Mouse (Mus musculus) embryonic facial prominence, embryonic 14.5 days (tissue): ENCODE results near the gene Prkch. TPM values are rescaled to one million over a fixed set of nuclear protein-coding genes. Genes with fewer than 3 reads are reported as not detected.

Experiments
- ATAC-seq: fragments of 200-750 bp; cut with Nextera tagmentation; 2 replicates; pipeline ENCODE4 v1.8.0; 2017; ENCODE audit warnings: low read depth, moderate number of reproducible peaks, moderate TSS enrichment
- DNase-seq: peaks from one replicate; pipeline ENCODE4 v3.0.0-alpha.2; 2015; ENCODE audit warnings: low spot score
- H3K27ac ChIP-seq: fragments of 300-500 bp; sonication (generic); replicated peaks from 2 replicates; pipeline ENCODE4 v1.5.1; 2014; ENCODE audit warnings: low read depth, mild to moderate bottlenecking, low read length, moderate library complexity
- H3K27me3 ChIP-seq: fragments of 300-500 bp; sonication (generic); replicated peaks from 2 replicates; pipeline ENCODE4 v1.6.1; 2014; ENCODE audit warnings: low read length; ENCODE audit not compliant: control insufficient read depth, insufficient read depth
- H3K36me3 ChIP-seq: fragments of 300-500 bp; sonication (generic); 2 replicates; pipeline ENCODE4 v1.6.1; 2014; ENCODE audit warnings: low read length, mixed read lengths; ENCODE audit not compliant: control insufficient read depth, insufficient read depth
- H3K4me1 ChIP-seq: fragments of 300-500 bp; sonication (generic); 2 replicates; pipeline ENCODE4 v1.6.1; 2014; ENCODE audit warnings: antibody characterized with exemption, low read length; ENCODE audit not compliant: control insufficient read depth, insufficient read depth
- H3K4me2 ChIP-seq: fragments of 300-500 bp; sonication (generic); 2 replicates; pipeline ENCODE4 v1.6.1; 2014; ENCODE audit warnings: low read depth, mild to moderate bottlenecking, low read length, moderate library complexity, mixed read lengths
- H3K4me3 ChIP-seq: fragments of 300-500 bp; sonication (generic); 2 replicates; pipeline ENCODE4 v1.5.1; 2014; ENCODE audit warnings: low read depth, mild to moderate bottlenecking, low read length
- H3K9ac ChIP-seq: fragments of 300-500 bp; sonication (generic); 2 replicates; pipeline ENCODE4 v1.6.1; 2014; ENCODE audit warnings: low read depth, mild to moderate bottlenecking, low read length, moderate library complexity, mixed read lengths
- H3K9me3 ChIP-seq: fragments of 300-500 bp; sonication (generic); 2 replicates; pipeline ENCODE4 v1.6.1; 2016; ENCODE audit warnings: low read length; ENCODE audit not compliant: control insufficient read depth
- WGBS: fragments of 180-500 bp; shearing (Covaris S2); extraction: QIAGEN DNeasy Blood & Tissue Kit; methylation state at CpG from one replicate; pipeline ENCODE4 v1.1.7; 2014; 5-methylcytosine and 5-hydroxymethylcytosine counted together
- polyA plus RNA-seq: library from polyadenylated mRNA; unstranded; fragments of >200 nt; fragmentation: Nextera tagmentation; extraction: Ambion mirVana; gene quantifications from 2 replicates; pipeline ENCODE4 v1.2.1, GENCODE M21; 2014

Prkch gene
- polyA plus RNA-seq, 1 experiment from 2014 or later = 13.6 TPM

DNA sequence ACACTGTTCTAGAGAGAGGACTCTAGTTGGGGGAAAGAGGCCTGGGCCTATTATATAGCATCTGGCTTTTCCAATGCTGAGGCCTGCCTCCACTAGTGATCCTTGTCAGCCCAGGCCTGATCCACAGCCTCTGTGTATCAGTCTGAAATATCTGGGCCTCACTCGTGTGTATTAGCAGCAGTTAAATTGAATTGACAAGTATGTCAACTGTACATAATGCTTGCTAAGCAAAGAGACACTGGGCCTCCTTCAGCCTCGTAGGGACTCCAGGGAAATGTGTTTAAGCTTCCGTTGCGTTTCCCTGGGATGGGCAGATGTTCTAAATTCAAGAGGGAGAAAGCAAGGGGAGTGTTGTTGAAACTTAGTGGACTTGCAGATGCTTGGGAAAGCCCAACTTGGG lies 112.3 kb downstream of the Prkch start:
- no peak for DNase-seq
- Histone ChIP-seq H3K9me3 (no peaks in the 10 kb centered on the region), H3K27me3 (no peaks in the 10 kb centered on the region), H3K4me2 (no peak overlapping the region), H3K9ac (no peak overlapping the region), H3K27ac (no peak overlapping the region), H3K4me1 (no peaks in the 10 kb centered on the region), H3K4me3 (no peak overlapping the region), H3K36me3 (no peaks in the 10 kb centered on the region)
- 71% methylated on average over 4 of the region's 4 CpGs for WGBS
- no peak for ATAC-seq

DNA sequence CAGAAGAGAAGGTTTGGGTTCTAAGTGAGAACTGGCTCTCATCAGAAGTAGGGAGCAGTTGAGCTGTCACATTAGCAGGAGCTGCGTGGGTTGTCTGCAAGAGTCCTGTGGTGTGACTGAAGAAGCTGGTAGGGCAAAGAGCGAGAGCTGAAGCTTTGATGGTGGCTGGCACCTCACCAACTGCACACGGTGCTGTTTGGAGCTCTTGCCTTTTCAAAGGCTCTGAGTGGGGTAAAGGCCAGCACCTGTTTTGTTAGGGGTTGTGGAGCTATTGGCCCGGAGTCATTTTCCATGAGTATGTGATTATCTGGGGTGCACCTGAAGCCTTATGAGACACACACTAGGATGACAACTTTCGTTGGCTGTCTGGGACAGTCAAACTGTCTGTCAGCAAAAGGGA lies 113.8 kb downstream of the Prkch start:
- H3K4me2 ChIP-seq = no peak overlapping the region
- WGBS = 86% methylated on average over 5 of the region's 5 CpGs
- no peak overlapping the region for H3K27ac ChIP-seq
- H3K4me3 ChIP-seq = no peak overlapping the region
- H3K36me3 ChIP-seq = no peaks in the 10 kb centered on the region
- H3K9ac ChIP-seq = no peak overlapping the region
- DNase-seq (no peak), ATAC-seq (no peak)
- H3K4me1 ChIP-seq = no peaks in the 10 kb centered on the region
- H3K9me3 ChIP-seq = no peaks in the 10 kb centered on the region
- no peaks in the 10 kb centered on the region for H3K27me3 ChIP-seq

DNA sequence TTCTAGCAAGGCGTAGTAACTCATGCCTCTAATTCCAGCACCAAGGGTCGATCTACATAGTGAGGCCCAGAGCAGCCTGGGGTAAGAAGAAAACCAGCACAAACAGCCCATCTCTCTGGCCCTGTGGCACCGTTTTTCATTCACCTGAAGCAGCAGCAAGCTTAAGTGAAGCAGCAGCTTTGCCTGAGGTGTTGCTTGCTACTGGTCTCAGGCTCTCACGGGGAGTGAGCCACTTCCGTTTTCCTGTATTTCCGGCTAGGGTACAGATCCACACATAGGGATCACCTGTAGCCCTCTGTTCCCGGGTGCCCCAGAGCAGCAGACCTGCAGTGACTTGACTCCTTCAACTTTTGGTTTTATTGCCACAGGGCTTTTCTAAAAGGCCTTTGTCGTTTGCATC lies 114.2 kb downstream of the Prkch start:
- ATAC-seq = no peak
- Histone ChIP-seq H3K27ac (no peak overlapping the region), H3K4me3 (no peak overlapping the region), H3K4me1 (no peaks in the 10 kb centered on the region), H3K36me3 (no peaks in the 10 kb centered on the region), H3K9me3 (no peaks in the 10 kb centered on the region), H3K4me2 (no peak overlapping the region), H3K27me3 (no peaks in the 10 kb centered on the region), H3K9ac (no peak overlapping the region)
- no peak for DNase-seq
- WGBS = 75% methylated on average over 8 of the region's 8 CpGs

DNA sequence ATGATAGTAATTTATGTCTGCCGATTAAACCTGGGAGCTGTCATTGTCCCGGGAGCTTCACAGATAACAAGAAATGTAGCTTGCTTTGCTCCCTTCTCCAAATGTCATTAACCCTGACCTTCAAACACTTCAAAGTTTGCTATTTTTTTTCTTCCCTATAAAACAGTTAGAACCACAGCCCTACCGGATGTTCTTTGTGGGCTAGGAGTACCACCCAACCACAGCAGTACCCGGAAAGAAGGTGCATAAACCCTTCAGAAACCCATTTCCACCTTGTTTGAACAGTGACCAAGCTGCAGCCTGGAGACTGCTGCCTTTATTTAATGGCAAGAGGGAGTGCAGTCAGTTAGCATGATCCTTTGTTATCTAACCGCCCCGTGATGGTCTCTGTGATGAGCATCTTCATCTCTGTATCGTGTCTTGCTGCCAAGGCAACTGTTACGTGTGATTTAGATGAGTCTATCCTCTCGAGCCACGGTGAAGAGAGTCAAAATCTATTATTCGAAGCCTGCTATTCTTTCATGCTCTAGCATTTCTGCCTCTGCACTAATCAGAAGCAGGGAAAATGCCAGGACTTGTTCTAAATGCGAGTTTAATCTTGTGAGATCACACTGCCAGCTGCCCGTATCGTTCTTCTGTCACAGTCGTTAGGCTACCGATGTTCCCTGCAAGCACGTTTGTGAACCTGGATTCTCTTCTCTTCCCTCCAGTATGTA lies 115.0 kb downstream of the Prkch start:
- ATAC-seq (no peak), DNase-seq (peak; percentile 40)
- Histone ChIP-seq H3K4me3 (no peak overlapping the region), H3K36me3 (no peaks in the 10 kb centered on the region), H3K9me3 (no peaks in the 10 kb centered on the region), H3K27me3 (no peaks in the 10 kb centered on the region), H3K9ac (no peak overlapping the region), H3K4me2 (no peak overlapping the region), H3K4me1 (no peaks in the 10 kb centered on the region), H3K27ac (no peak overlapping the region)
- WGBS = 62% methylated on average over 17 of the region's 17 CpGs

DNA sequence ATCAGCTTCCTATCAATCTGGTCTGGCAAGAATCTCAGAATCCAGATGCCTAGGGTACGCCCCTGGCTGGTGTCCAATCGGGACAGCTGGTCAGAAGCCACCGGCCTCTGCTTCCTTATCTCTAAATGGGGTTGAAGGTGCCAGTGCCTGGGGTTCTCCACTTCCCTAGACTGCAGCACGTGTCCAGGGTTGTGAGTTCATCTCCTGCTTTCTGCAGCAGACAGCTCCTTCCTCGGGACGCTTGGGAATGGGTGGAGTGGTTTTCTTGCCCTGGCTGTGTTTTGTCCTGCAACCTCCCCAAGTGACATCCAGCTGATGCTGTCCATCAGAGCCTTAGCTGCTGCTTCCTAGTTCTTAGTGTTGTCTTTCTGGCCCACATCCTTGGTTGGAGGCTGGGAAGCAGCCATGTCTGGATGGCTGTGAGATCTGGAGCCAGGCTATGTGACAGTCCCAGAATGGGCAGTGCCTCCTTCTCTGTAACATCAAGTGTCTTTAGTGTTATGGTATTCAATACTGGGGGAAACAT lies 116.0 kb downstream of the Prkch start:
- Histone ChIP-seq H3K9me3 (no peaks in the 10 kb centered on the region), H3K36me3 (no peaks in the 10 kb centered on the region), H3K4me3 (no peak overlapping the region), H3K4me2 (no peak overlapping the region), H3K4me1 (no peaks in the 10 kb centered on the region), H3K27me3 (no peaks in the 10 kb centered on the region), H3K9ac (no peak overlapping the region), H3K27ac (no peak overlapping the region)
- 68% methylated on average over 6 of the region's 6 CpGs for WGBS
- ATAC-seq = no peak
- DNase-seq = no peak

DNA sequence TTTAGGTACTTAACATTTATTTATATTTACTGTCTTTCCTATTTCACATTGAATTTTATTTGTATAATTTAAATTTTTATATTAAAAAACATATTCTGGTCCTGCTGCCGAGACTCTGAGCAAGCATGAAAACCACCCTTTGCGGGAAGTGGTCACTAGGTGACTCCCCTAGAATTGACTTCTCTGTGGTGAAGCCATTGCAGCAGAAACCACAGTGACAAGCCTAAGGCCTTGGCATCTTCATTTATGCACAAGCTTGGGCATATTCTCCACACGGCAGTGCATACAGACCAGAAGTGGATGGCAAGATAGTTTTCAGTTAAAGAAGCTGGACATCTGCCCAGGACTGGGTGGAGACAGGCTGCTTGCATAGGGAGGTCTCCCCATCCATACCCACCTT lies 117.4 kb downstream of the Prkch start:
- Histone ChIP-seq H3K4me1 (no peaks in the 10 kb centered on the region), H3K9ac (no peak overlapping the region), H3K27ac (no peak overlapping the region), H3K4me2 (no peak overlapping the region), H3K9me3 (no peaks in the 10 kb centered on the region), H3K4me3 (no peak overlapping the region), H3K36me3 (no peaks in the 10 kb centered on the region), H3K27me3 (no peaks in the 10 kb centered on the region)
- WGBS = 87% methylated on average over 3 of the region's 3 CpGs
- ATAC-seq (no peak), DNase-seq (no peak)

DNA sequence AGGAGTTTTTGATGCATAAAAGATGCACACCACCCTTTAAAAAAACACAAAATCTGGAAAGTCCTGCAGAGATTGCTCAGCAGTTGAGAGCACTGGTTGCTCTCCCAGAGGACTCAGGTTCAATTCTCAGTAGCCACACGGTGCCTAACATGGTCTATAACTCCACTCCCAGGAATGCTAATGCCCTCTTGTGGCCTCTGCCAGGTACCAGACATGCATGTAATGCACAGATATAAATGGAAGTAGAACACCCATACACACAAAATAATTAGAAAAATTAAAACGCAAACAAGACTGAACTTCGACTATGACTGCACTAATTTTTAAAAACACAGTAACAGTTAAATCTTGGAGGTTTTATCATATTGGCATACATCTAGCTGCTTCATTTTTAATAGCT lies 119.8 kb downstream of the Prkch start:
- no peaks in the 10 kb centered on the region for H3K27me3 ChIP-seq
- no peaks in the 10 kb centered on the region for H3K36me3 ChIP-seq
- H3K4me3 ChIP-seq = no peak overlapping the region
- 70% methylated on average over 3 of the region's 3 CpGs for WGBS
- ATAC-seq (no peak), DNase-seq (no peak)
- H3K9me3 ChIP-seq = no peaks in the 10 kb centered on the region
- H3K4me2 ChIP-seq = no peak overlapping the region
- no peak overlapping the region for H3K9ac ChIP-seq
- H3K4me1 ChIP-seq = no peaks in the 10 kb centered on the region
- H3K27ac ChIP-seq = no peak overlapping the region

DNA sequence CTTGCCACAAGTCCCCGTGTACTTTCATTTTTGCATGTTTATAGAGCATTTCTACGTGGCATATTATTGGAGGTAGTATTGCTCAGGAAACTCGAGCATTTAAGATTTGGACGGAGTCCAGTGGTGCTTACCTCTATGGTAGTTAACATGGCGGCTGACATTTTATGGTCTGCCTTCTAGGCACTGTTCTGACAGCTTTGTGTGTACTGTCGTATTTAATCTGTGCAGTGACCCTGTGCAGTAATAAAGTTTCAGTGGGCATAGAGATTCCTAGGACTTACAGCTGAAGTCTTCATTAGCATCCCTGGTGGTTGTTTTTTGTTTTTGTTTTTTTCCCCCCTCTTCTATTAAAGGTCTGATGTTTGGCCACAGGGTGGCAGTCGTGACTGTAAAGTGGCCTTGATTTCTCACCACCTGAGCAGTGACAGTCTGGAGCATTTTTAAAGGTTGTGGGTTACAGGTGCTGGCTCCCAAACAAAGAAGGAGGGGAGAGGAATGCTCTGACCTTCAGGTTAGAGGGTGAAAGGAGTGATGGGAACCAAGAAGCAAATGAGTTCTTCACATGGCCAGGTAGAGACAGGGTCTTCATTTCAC lies 120.6 kb downstream of the Prkch start:
- Histone ChIP-seq H3K4me2 (no peak overlapping the region), H3K4me3 (no peak overlapping the region), H3K27ac (no peak overlapping the region), H3K9ac (no peak overlapping the region), H3K27me3 (no peaks in the 10 kb centered on the region), H3K36me3 (no peaks in the 10 kb centered on the region), H3K4me1 (no peaks in the 10 kb centered on the region), H3K9me3 (no peaks in the 10 kb centered on the region)
- ATAC-seq (no peak), DNase-seq (peak; percentile 70)
- 41% methylated on average over 7 of the region's 7 CpGs for WGBS

DNA sequence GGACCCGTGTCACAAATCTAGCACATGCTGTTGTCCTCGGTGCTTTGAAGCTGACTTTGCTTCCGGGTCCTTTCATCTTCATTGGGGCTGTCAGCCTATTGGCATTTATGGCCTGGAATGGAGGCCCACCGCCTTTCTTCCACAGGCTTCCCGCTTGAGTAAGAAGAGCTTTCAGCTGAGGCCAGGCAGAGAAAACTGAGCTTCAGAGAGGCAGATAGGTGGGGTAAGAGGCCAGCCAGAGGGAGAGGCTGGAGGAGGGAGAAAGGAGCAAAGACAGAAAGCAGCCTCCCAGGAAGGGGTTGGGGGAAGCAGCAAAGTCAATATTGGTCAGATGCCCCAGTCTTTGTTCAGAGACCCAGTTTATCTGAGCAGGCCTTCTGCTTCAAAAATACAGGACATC lies 123.9 kb downstream of the Prkch start:
- Histone ChIP-seq H3K9ac (no peak overlapping the region), H3K27me3 (no peaks in the 10 kb centered on the region), H3K9me3 (no peaks in the 10 kb centered on the region), H3K4me3 (no peak overlapping the region), H3K27ac (no peak overlapping the region), H3K36me3 (no peaks in the 10 kb centered on the region), H3K4me1 (0 out of 2 replicates have a peak, but pooled peaks cover 5% of the 10 kb centered on the region), H3K4me2 (0 out of 2 replicates have a peak overlapping the region, but pooled peaks have one; percentile 2)
- no peak for DNase-seq
- no peak for ATAC-seq
- WGBS = 49% methylated on average over 5 of the region's 5 CpGs
